Mouse (Mus musculus): Measurements from ENCODE around the gene Siah1a. TPM values are rescaled to one million over a fixed set of nuclear protein-coding genes. Genes with fewer than 3 reads are reported as not detected.

Gene Siah1a
- polyA plus RNA-seq, 1 experiment from 2014 or later, result 41.6 TPM

DNA sequence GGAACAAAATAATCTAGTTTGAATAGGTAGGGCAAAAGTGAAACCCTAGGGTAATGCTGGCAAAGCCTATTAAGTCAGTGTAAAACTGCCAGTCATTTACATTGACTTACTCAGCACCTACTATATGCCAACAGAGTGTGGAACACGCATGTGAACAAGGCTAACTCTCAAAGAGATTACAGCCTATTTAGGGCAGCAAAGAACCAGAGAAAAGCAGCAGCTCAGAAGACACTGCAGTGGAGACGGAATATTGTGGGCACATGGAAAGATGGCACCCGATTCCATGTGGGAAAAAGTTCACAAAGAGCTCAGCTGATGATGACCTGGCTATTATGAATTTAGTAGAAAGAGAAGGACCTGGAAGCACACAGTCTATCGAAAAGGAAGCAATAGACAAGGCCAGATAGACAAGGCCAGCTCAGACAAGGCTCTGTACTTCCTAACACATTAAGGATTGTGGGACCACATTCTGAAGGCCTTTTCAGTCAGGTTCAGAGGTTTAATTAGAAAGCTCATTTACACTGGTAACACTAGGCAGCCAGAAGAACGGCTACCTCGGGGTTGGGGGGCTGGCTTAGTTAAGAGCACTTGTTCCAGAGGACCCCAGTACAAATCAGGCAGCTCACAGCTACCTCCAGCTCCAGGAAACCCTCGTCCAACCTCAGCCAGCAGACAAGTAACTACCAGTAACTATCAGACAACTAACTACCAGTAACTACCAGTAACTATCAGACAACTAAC, 3.0 kb downstream of the Siah1a start:
- H3K27ac ChIP-seq, result no peak overlapping the region
- peaks cover 7% of the 10 kb centered on the region for H3K4me1 ChIP-seq
- H3K4me3 ChIP-seq, result no peak overlapping the region
- no peak for ATAC-seq (ENCODE audit: insufficient number of reproducible peaks, low FRiP score, low TSS enrichment, low read depth)
- WGBS, result 69% methylated on average over 7 of the region's 7 CpGs
- H3K9me3 ChIP-seq, result no peaks in the 10 kb centered on the region
- H3K36me3 ChIP-seq, result no peaks in the 10 kb centered on the region
- no peak overlapping the region for H3K9ac ChIP-seq
- H3K27me3 ChIP-seq, result no peaks in the 10 kb centered on the region
- H3K4me2 ChIP-seq, result no peak overlapping the region

DNA sequence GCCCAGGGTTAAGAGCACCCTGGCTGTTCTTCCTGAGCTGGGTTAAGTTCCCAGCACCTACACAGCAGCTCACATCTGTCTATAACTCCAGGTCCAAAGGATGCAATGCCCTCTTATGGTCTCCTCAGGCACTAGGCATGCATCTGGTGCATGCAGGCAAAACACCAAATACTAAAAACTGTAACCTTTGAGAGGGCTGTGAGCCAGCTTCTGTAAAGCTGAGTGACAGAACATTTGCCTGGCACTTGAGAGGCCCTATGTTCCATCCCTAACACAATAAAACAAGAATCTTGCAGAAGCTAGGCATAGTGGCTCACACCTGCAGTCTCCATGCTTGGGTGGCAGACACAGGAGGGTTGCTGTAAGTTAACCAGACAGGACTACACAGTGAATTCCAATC, 4.1 kb downstream of the Siah1a start:
- no peaks in the 10 kb centered on the region for H3K36me3 ChIP-seq
- no peak for ATAC-seq (ENCODE audit: insufficient number of reproducible peaks, low FRiP score, low TSS enrichment, low read depth)
- H3K9me3 ChIP-seq, result no peaks in the 10 kb centered on the region
- H3K4me2 ChIP-seq, result no peak overlapping the region
- H3K27me3 ChIP-seq, result no peaks in the 10 kb centered on the region
- no peak overlapping the region for H3K9ac ChIP-seq
- no peak overlapping the region for H3K27ac ChIP-seq
- H3K4me3 ChIP-seq, result no peak overlapping the region
- peaks cover 8% of the 10 kb centered on the region for H3K4me1 ChIP-seq

GRCm38 (mm10) chr8:86740899-86741298, 4.8 kb downstream of the Siah1a start:
- no peak for ATAC-seq (ENCODE audit: insufficient number of reproducible peaks, low FRiP score, low TSS enrichment, low read depth)
- Histone ChIP-seq H3K27ac (no peak overlapping the region), H3K36me3 (no peaks in the 10 kb centered on the region), H3K27me3 (no peaks in the 10 kb centered on the region), H3K9ac (no peak overlapping the region), H3K9me3 (no peaks in the 10 kb centered on the region), H3K4me3 (no peak overlapping the region), H3K4me1 (peaks cover 11% of the 10 kb centered on the region), H3K4me2 (no peak overlapping the region)

DNA sequence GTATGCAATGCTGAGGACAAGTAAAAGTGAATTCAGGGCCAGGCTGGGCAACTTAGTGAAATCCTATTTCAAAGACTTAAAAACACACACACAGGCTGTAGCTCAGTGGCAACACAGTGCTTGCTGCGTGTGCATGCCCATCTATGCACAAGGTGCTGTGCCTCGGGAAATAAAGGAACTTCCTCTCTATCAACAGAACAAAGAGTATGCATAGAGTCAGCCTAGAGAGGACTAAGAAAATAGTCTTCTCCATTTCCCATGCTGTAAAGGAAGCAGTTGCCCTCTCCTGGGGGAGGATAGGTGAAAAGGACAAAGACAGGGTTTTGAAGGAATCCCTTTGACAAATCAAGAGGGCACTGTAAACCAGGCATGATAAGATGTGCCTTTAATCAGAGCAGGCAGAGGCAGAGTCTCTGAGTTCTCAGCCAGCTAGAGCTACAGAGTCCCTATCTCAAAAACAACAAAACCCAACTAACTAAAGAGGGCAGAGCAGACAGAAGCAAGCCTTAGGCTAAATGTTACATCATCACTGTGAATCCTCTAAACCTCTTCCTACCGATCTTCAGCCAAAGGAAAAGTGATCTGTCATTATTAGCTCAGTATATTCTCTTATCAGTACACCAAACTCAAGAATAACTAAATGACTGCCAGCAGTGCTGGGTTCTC, 10.2 kb downstream of the Siah1a start:
- 48% methylated on average over 3 of the region's 3 CpGs for WGBS
- no peaks in the 10 kb centered on the region for H3K27me3 ChIP-seq
- ATAC-seq (ENCODE audit: insufficient number of reproducible peaks, low FRiP score, low TSS enrichment, low read depth), result no peak
- H3K9ac ChIP-seq, result no peak overlapping the region
- H3K4me2 ChIP-seq, result no peak overlapping the region
- no peaks in the 10 kb centered on the region for H3K36me3 ChIP-seq
- H3K4me1 ChIP-seq, result peaks cover 20% of the 10 kb centered on the region
- H3K4me3 ChIP-seq, result no peak overlapping the region
- no peak overlapping the region for H3K27ac ChIP-seq
- H3K9me3 ChIP-seq, result no peaks in the 10 kb centered on the region

DNA sequence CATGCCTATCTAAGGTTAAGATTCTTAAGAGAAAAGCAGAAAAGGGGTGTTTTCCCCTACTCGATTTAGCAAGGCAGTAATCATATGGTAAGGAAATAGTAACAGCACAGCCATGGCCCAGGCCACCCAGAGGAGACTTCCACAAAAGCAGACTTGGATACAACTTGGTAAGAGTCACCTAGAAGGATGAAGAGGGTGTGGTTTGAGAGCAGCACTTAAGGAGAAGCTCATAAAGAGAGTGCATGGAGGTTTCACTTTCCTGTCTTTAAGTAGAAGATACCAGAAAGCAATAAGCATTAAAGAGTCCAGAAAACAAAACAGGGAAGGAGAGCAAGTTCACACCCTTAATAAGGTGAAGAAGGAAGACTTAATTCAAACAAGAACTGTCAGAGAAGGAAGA, 10.8 kb downstream of the Siah1a start:
- H3K4me3 ChIP-seq, result no peak overlapping the region
- no peaks in the 10 kb centered on the region for H3K9me3 ChIP-seq
- H3K36me3 ChIP-seq, result no peaks in the 10 kb centered on the region
- H3K27me3 ChIP-seq, result no peaks in the 10 kb centered on the region
- H3K4me1 ChIP-seq, result peaks cover 25% of the 10 kb centered on the region
- WGBS, result 56% methylated on average over 1 of the region's 1 CpGs
- H3K9ac ChIP-seq, result no peak overlapping the region
- no peak overlapping the region for H3K4me2 ChIP-seq
- no peak for ATAC-seq (ENCODE audit: insufficient number of reproducible peaks, low FRiP score, low TSS enrichment, low read depth)
- no peak overlapping the region for H3K27ac ChIP-seq

DNA sequence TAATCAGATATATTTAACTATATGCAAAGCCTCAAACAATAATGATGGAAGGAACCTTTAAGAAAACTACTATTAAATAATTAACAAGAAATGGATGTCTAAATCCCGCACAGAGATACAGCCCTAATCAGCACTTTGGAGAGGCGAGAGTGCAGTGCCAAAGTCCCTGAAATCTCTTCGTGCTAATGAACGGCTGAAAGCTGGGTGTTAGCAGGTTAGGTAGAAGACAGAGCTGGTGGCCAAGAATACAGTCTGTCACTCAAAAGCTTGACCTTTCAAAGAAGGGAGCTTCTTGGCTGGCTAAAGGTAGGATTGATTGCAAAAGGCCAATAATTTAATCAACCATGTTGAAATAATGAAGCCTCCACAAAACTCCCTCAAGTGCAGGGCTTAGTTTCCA, 11.6 kb downstream of the Siah1a start:
- H3K4me1 ChIP-seq, result peaks cover 25% of the 10 kb centered on the region
- H3K36me3 ChIP-seq, result no peaks in the 10 kb centered on the region
- ATAC-seq (ENCODE audit: insufficient number of reproducible peaks, low FRiP score, low TSS enrichment, low read depth), result no peak
- H3K27me3 ChIP-seq, result no peaks in the 10 kb centered on the region
- 80% methylated on average over 4 of the region's 4 CpGs for WGBS
- no peaks in the 10 kb centered on the region for H3K9me3 ChIP-seq
- H3K27ac ChIP-seq, result no peak overlapping the region
- no peak overlapping the region for H3K4me2 ChIP-seq
- H3K9ac ChIP-seq, result no peak overlapping the region
- no peak overlapping the region for H3K4me3 ChIP-seq

DNA sequence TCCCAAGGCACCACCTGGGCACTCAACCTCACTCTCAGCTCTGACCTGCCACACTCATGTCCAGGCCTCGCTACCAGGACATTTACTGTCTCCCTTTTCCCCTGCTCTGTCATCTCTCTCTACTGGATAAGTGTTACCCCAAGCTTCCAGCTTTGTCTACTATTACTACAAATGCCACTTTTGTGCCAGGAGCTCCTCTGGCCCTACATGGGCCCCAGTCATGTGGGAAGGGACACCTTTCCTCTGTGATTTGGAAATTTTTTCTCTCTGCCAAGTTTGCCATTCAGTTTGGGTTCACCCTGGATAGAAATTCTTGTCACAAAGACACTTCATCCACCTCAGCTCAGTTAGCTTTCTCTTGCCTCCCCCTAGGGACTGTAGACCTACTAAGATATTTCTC, 14.9 kb downstream of the Siah1a start:
- H3K4me2 ChIP-seq, result no peak overlapping the region
- no peak for ATAC-seq (ENCODE audit: insufficient number of reproducible peaks, low FRiP score, low TSS enrichment, low read depth)
- H3K9ac ChIP-seq, result no peak overlapping the region
- no peaks in the 10 kb centered on the region for H3K27me3 ChIP-seq
- no peaks in the 10 kb centered on the region for H3K36me3 ChIP-seq
- no peak overlapping the region for H3K27ac ChIP-seq
- peaks cover 32% of the 10 kb centered on the region for H3K4me1 ChIP-seq
- H3K9me3 ChIP-seq, result no peaks in the 10 kb centered on the region
- 84% methylated on average over 1 of the region's 1 CpGs for WGBS
- H3K4me3 ChIP-seq, result no peak overlapping the region

DNA sequence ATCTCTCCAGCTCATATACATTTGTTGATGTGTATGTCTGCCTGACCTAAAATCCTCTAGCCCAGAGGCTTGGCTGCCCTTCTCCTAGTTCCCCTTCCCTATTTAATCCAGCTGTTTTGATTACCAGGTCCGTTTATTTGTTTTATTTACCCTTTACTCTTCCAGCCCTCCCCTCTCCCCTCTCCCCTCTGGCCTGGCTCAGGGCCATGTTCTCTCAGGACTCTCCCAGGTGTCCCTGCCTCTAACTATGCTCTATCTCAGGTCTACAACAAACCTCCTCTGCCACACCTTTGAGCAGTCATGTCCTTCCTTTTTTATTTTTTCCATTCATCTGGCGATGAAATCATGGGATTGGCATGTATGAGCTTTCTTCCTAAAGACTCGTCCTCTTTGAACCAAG, 15.4 kb downstream of the Siah1a start:
- no peak overlapping the region for H3K27ac ChIP-seq
- WGBS, result 37% methylated on average over 3 of the region's 3 CpGs

GRCm38 (mm10) chr8:86728224-86728950, 17.3 kb downstream of the Siah1a start:
- no peaks in the 10 kb centered on the region for H3K27me3 ChIP-seq
- H3K9ac ChIP-seq, result no peak overlapping the region
- no peak for ATAC-seq (ENCODE audit: insufficient number of reproducible peaks, low FRiP score, low TSS enrichment, low read depth)
- peaks cover 24% of the 10 kb centered on the region for H3K4me1 ChIP-seq
- H3K36me3 ChIP-seq, result peaks cover under 1% of the 10 kb centered on the region; the same call in 1 of the 2 replicates
- H3K4me3 ChIP-seq, result no peak overlapping the region
- no peaks in the 10 kb centered on the region for H3K9me3 ChIP-seq
- no peak overlapping the region for H3K4me2 ChIP-seq
- WGBS, result 55% methylated on average over 19 of the region's 19 CpGs
- H3K27ac ChIP-seq, result peak overlapping the region; percentile 24; the same call in 1 of the 2 replicates

More for the DNA sequence above, 15.4 kb downstream of the Siah1a start:
- no peak for ATAC-seq (ENCODE audit: insufficient number of reproducible peaks, low FRiP score, low TSS enrichment, low read depth)
- no peak overlapping the region for H3K9ac ChIP-seq
- no peaks in the 10 kb centered on the region for H3K9me3 ChIP-seq
- no peak overlapping the region for H3K4me3 ChIP-seq
- no peak overlapping the region for H3K4me2 ChIP-seq
- no peaks in the 10 kb centered on the region for H3K27me3 ChIP-seq
- no peaks in the 10 kb centered on the region for H3K36me3 ChIP-seq
- H3K4me1 ChIP-seq, result peaks cover 28% of the 10 kb centered on the region

- Histone ChIP-seq H3K4me2 (no peak overlapping the region), H3K27ac (no peak overlapping the region), H3K9me3 (no peaks in the 10 kb centered on the region), H3K27me3 (no peaks in the 10 kb centered on the region), H3K36me3 (peaks cover 7% of the 10 kb centered on the region), H3K4me3 (no peak overlapping the region), H3K9ac (no peak overlapping the region), H3K4me1 (peaks cover 24% of the 10 kb centered on the region)
- ATAC-seq (ENCODE audit: insufficient number of reproducible peaks, low FRiP score, low TSS enrichment, low read depth), result no peak
- 83% methylated on average over 6 of the region's 6 CpGs for WGBS
Observed at GRCm38 (mm10) chr8:86726959-86727358, 18.8 kb downstream of the Siah1a start.

GRCm38 (mm10) chr8:86721490-86721889, 24.2 kb downstream of the Siah1a start:
- WGBS, result 89% methylated on average over 2 of the region's 2 CpGs
- Histone ChIP-seq H3K27ac (no peak overlapping the region), H3K4me3 (no peak overlapping the region), H3K36me3 (peaks cover 36% of the 10 kb centered on the region), H3K27me3 (no peaks in the 10 kb centered on the region), H3K9ac (no peak overlapping the region), H3K4me2 (no peak overlapping the region), H3K9me3 (no peaks in the 10 kb centered on the region), H3K4me1 (no peaks in the 10 kb centered on the region; the same call in 1 of the 2 replicates)
- ATAC-seq (ENCODE audit: insufficient number of reproducible peaks, low FRiP score, low TSS enrichment, low read depth), result no peak
